Mouse (Mus musculus): Measurements from ENCODE around the gene Ythdf2. TPM values are rescaled to one million over a fixed set of nuclear protein-coding genes. Genes with fewer than 3 reads are reported as not detected.

Ythdf2 gene
- polyA plus RNA-seq, 1 experiment from 2014 or later: 87.7 TPM

DNA sequence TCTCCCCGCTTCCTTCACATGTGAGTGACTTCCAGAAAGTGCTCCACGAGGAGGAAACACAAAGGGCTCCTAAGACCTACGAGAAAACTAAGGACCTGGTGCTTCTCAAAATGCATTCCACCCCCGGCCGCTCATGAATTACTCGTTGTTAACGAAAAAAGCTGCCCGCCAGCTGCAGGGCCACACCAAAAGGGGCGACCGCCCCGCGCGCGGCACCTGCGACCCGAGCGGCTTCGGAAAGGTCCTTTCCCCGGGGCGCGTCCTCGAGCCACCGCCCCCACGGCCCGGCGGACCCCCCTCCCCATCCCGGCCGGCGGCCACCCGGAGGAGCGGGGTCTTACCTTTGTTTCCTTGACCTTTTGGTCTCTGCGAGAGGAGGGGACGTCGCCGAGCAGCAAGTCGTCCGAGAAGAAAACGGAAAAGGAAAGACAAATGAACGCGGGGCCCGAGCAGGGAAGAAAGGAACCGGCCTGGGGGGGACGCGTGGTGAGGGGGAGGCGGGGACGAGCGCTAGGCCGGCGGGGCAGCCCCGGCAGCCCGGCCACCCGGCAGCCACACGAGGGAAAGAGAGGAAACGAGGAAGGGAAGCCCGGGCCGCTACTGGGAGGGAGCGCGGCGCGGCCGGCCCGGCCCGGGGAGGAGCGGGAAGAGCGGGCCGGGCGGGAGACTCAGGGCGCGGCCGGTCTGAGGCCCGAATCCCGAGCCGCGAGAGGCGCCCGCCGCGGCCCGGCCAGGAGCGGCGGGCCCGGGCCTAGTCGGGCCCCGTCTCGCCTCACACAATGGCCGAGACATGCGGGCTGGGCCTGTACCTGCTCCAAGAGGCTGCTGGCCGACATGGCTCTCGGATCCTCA is 786 bp downstream of the Ythdf2 start:
- DNase-seq (ENCODE audit: low spot score) (peak; percentile 44), ATAC-seq (replicated peaks; ENCODE audit: low FRiP score, low read depth) (peak; percentile 74)
- WGBS: under 1% methylated on average over 80 of the region's 89 CpGs
- Histone ChIP-seq H3K27me3 (ENCODE audit: insufficient read depth, low read length) (no peaks in the 10 kb centered on the region), H3K4me1 (replicated peaks; ENCODE audit: insufficient read depth, low read length) (0 out of 2 replicates have a peak, but pooled peaks cover 2% of the 10 kb centered on the region), H3K27ac (peak overlapping the region; percentile 96), H3K9ac (ENCODE audit: low read depth, low read length) (peak overlapping the region; percentile 96), H3K4me3 (replicated peaks; ENCODE audit: low read depth, low read length) (peak overlapping the region; percentile 99), H3K9me3 (replicated peaks; ENCODE audit: low read length) (no peaks in the 10 kb centered on the region), H3K4me2 (ENCODE audit: low read length) (peak overlapping the region; percentile 90), H3K36me3 (ENCODE audit: insufficient read depth, low read length) (no peaks in the 10 kb centered on the region)
- TF ChIP-seq CTCF (IDR thresholded peaks at IDR 0.05; ENCODE audit: low read depth): no peak

- DNase-seq (ENCODE audit: low spot score) (no peak), ATAC-seq (replicated peaks; ENCODE audit: low FRiP score, low read depth) (no peak)
- H3K27ac ChIP-seq: no peak overlapping the region
- H3K36me3 ChIP-seq (ENCODE audit: insufficient read depth, low read length): peaks cover 8% of the 10 kb centered on the region; the same call in 1 of the 2 replicates
- H3K27me3 ChIP-seq (ENCODE audit: insufficient read depth, low read length): no peaks in the 10 kb centered on the region
- H3K4me1 ChIP-seq (replicated peaks; ENCODE audit: insufficient read depth, low read length): 0 out of 2 replicates have a peak, but pooled peaks cover 2% of the 10 kb centered on the region
- no peak for TF ChIP-seq CTCF (IDR thresholded peaks at IDR 0.05; ENCODE audit: low read depth)
- H3K4me2 ChIP-seq (ENCODE audit: low read length): peak overlapping the region; percentile 90
- peak overlapping the region; percentile 99 for H3K4me3 ChIP-seq (replicated peaks; ENCODE audit: low read depth, low read length)
- 22% methylated on average over 2 of the region's 2 CpGs for WGBS
- H3K9ac ChIP-seq (ENCODE audit: low read depth, low read length): peak overlapping the region; percentile 96
- H3K9me3 ChIP-seq (replicated peaks; ENCODE audit: low read length): no peaks in the 10 kb centered on the region
Measured at GRCm38 (mm10) chr4:132210325-132210724, 1.8 kb downstream of the Ythdf2 start.

GRCm38 (mm10) chr4:132209299-132209698 is 2.8 kb downstream of the Ythdf2 start:
- DNase-seq (ENCODE audit: low spot score): no peak
- H3K9ac ChIP-seq (ENCODE audit: low read depth, low read length): no peak overlapping the region
- H3K4me3 ChIP-seq (replicated peaks; ENCODE audit: low read depth, low read length): no peak overlapping the region
- no peak for TF ChIP-seq CTCF (IDR thresholded peaks at IDR 0.05; ENCODE audit: low read depth)
- 81% methylated on average over 2 of the region's 2 CpGs for WGBS
- no peak for ATAC-seq (replicated peaks; ENCODE audit: low FRiP score, low read depth)
- H3K9me3 ChIP-seq (replicated peaks; ENCODE audit: low read length): no peaks in the 10 kb centered on the region
- H3K27me3 ChIP-seq (ENCODE audit: insufficient read depth, low read length): no peaks in the 10 kb centered on the region
- no peak overlapping the region for H3K4me2 ChIP-seq (ENCODE audit: low read length)
- H3K27ac ChIP-seq: no peak overlapping the region
- H3K36me3 ChIP-seq (ENCODE audit: insufficient read depth, low read length): peaks cover 17% of the 10 kb centered on the region; the same call in 1 of the 2 replicates
- 0 out of 2 replicates have a peak, but pooled peaks cover 2% of the 10 kb centered on the region for H3K4me1 ChIP-seq (replicated peaks; ENCODE audit: insufficient read depth, low read length)

- no peak for ATAC-seq (replicated peaks; ENCODE audit: low FRiP score, low read depth)
Measured at GRCm38 (mm10) chr4:132207280-132207679, 4.8 kb downstream of the Ythdf2 start.

GRCm38 (mm10) chr4:132198771-132199170 is 13.3 kb downstream of the Ythdf2 start:
- Histone ChIP-seq H3K27me3 (ENCODE audit: insufficient read depth, low read length) (no peaks in the 10 kb centered on the region), H3K4me2 (ENCODE audit: low read length) (no peak overlapping the region), H3K36me3 (ENCODE audit: insufficient read depth, low read length) (peaks cover 8% of the 10 kb centered on the region; the same call in 1 of the 2 replicates), H3K4me3 (replicated peaks; ENCODE audit: low read depth, low read length) (no peak overlapping the region), H3K4me1 (replicated peaks; ENCODE audit: insufficient read depth, low read length) (no peaks in the 10 kb centered on the region), H3K27ac (no peak overlapping the region), H3K9ac (ENCODE audit: low read depth, low read length) (no peak overlapping the region), H3K9me3 (replicated peaks; ENCODE audit: low read length) (no peaks in the 10 kb centered on the region)
- no peak for TF ChIP-seq CTCF (IDR thresholded peaks at IDR 0.05; ENCODE audit: low read depth)
- ATAC-seq (replicated peaks; ENCODE audit: low FRiP score, low read depth) (no peak), DNase-seq (ENCODE audit: low spot score) (no peak)

More at GRCm38 (mm10) chr4:132207280-132207679, 4.8 kb downstream of the Ythdf2 start:
- Histone ChIP-seq H3K9ac (ENCODE audit: low read depth, low read length) (no peak overlapping the region), H3K36me3 (ENCODE audit: insufficient read depth, low read length) (peaks cover 28% of the 10 kb centered on the region; the same call in 1 of the 2 replicates), H3K4me2 (ENCODE audit: low read length) (no peak overlapping the region), H3K4me3 (replicated peaks; ENCODE audit: low read depth, low read length) (no peak overlapping the region), H3K4me1 (replicated peaks; ENCODE audit: insufficient read depth, low read length) (0 out of 2 replicates have a peak, but pooled peaks cover 2% of the 10 kb centered on the region), H3K27me3 (ENCODE audit: insufficient read depth, low read length) (no peaks in the 10 kb centered on the region), H3K9me3 (replicated peaks; ENCODE audit: low read length) (no peaks in the 10 kb centered on the region), H3K27ac (no peak overlapping the region)
- 89% methylated on average over 4 of the region's 4 CpGs for WGBS
- DNase-seq (ENCODE audit: low spot score): no peak
- no peak for TF ChIP-seq CTCF (IDR thresholded peaks at IDR 0.05; ENCODE audit: low read depth)

DNA sequence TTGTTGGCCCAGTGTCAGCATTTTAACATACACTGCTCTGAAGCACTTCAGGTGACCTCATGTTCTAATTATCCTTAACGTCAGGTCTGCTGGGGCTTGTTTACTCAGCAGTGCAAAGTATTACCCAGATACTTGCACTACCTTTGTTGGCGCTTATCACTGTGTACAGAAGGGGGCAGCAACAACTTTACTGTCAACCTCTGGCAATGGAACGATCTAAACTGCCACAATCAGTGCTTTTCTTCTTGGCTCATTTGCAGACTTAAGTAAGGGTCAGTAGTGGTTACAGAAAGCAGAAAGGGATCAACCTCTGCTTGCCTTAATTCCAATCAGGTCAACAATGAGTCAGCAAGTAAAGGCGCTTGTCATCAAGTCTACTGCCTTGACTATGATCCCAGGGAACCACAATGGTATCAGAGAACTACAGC is 13.8 kb downstream of the Ythdf2 start:
- H3K9me3 ChIP-seq (replicated peaks; ENCODE audit: low read length): no peaks in the 10 kb centered on the region
- no peak overlapping the region for H3K4me2 ChIP-seq (ENCODE audit: low read length)
- H3K4me1 ChIP-seq (replicated peaks; ENCODE audit: insufficient read depth, low read length): no peaks in the 10 kb centered on the region
- DNase-seq (ENCODE audit: low spot score) (peak; percentile 55), ATAC-seq (replicated peaks; ENCODE audit: low FRiP score, low read depth) (peak; percentile 76)
- H3K9ac ChIP-seq (ENCODE audit: low read depth, low read length): no peak overlapping the region
- H3K36me3 ChIP-seq (ENCODE audit: insufficient read depth, low read length): peaks cover 7% of the 10 kb centered on the region; the same call in 1 of the 2 replicates
- H3K27me3 ChIP-seq (ENCODE audit: insufficient read depth, low read length): no peaks in the 10 kb centered on the region
- TF ChIP-seq CTCF (IDR thresholded peaks at IDR 0.05; ENCODE audit: low read depth): peak; percentile 68
- no peak overlapping the region for H3K4me3 ChIP-seq (replicated peaks; ENCODE audit: low read depth, low read length)
- no peak overlapping the region for H3K27ac ChIP-seq
- 41% methylated on average over 4 of the region's 4 CpGs for WGBS
